Mouse (Mus musculus) layer of hippocampus, postnatal 25 days (tissue): ENCODE measurements around the gene Samd4. TPM values are rescaled to one million over a fixed set of nuclear protein-coding genes. Genes with fewer than 3 reads are reported as not detected.

Experiments
- DNase-seq, 2 experiments: peaks; one replicate each; pipeline ENCODE4 v3.0.0; 2022; ENCODE audit warnings: mixed read lengths in 2 of 2, low spot score in 1 of 2; ENCODE audit errors: extremely low spot score in 1 of 2
- total RNA-seq, 2 experiments: library from RNA; stranded (reverse); gene quantifications; 2 replicates each; pipeline ENCODE4 v1.2.3; 2021

The Samd4 gene
- total RNA-seq, 2 experiments from 2014 or later = 10.3 to 13.7 TPM

- no peak for DNase-seq
Measured at GRCm38 (mm10) chr14:47051743-47052610, 169.3 kb downstream of the Samd4 start.

- DNase-seq = no peak
Measured at GRCm38 (mm10) chr14:47053101-47053500, 170.4 kb downstream of the Samd4 start.

- no peak for DNase-seq
Measured at GRCm38 (mm10) chr14:47053824-47054223, 171.2 kb downstream of the Samd4 start.

- no peak for DNase-seq
Measured at GRCm38 (mm10) chr14:47058969-47059368, 176.3 kb downstream of the Samd4 start.

GRCm38 (mm10) chr14:47065067-47065466 is 182.4 kb downstream of the Samd4 start:
- no peak for DNase-seq

- no peak for DNase-seq
Measured at GRCm38 (mm10) chr14:47066901-47067300, 184.2 kb downstream of the Samd4 start.

- DNase-seq = peak in 1 of 2 experiments; percentile 47
Measured at GRCm38 (mm10) chr14:47074045-47074666, 191.5 kb downstream of the Samd4 start.

GRCm38 (mm10) chr14:47075010-47075677 is 192.5 kb downstream of the Samd4 start:
- DNase-seq = no peak

- no peak for DNase-seq
Measured at GRCm38 (mm10) chr14:47075856-47076255, 193.2 kb downstream of the Samd4 start.

- no peak for DNase-seq
Measured at GRCm38 (mm10) chr14:47076956-47077575, 194.4 kb downstream of the Samd4 start.

GRCm38 (mm10) chr14:47077576-47077970 is 194.9 kb downstream of the Samd4 start:
- no peak for DNase-seq

- DNase-seq = no peak
Measured at GRCm38 (mm10) chr14:47079911-47080310, 197.3 kb downstream of the Samd4 start.

GRCm38 (mm10) chr14:47083311-47083710 is 200.7 kb downstream of the Samd4 start:
- no peak for DNase-seq

- no peak for DNase-seq
Measured at GRCm38 (mm10) chr14:47083838-47084237, 201.2 kb downstream of the Samd4 start.

- DNase-seq = no peak
Measured at GRCm38 (mm10) chr14:47084686-47085085, 202.0 kb downstream of the Samd4 start.

GRCm38 (mm10) chr14:47086123-47086522 is 203.5 kb downstream of the Samd4 start:
- DNase-seq = no peak

GRCm38 (mm10) chr14:47086743-47087142 is 204.1 kb downstream of the Samd4 start:
- DNase-seq = peak; percentile 46 to 59

- peak; percentile 70 to 92 for DNase-seq
Measured at GRCm38 (mm10) chr14:47087182-47087581, 204.5 kb downstream of the Samd4 start.

GRCm38 (mm10) chr14:47087669-47088250 is 205.1 kb downstream of the Samd4 start:
- no peak for DNase-seq

- no peak for DNase-seq
Measured at GRCm38 (mm10) chr14:47088339-47088738, 205.7 kb downstream of the Samd4 start.
